Mouse (Mus musculus) forebrain, embryonic 10.5 days (tissue): Measurements from ENCODE around the gene Senp3. TPM values are rescaled to one million over a fixed set of nuclear protein-coding genes. Genes with fewer than 3 reads are reported as not detected.
A peak's percentile ranks its signal among the peaks of the same experiment; 100 is the strongest.

Experiments used
- DNase-seq: peaks from one replicate; pipeline ENCODE4 v3.0.0-alpha.2; 2017; ENCODE audit warnings: low spot score; ENCODE audit errors: extremely low spot score
- H3K27ac ChIP-seq: fragments of 300-500 bp; sonication (generic); 2 replicates; pipeline ENCODE4 v1.5.1; 2016; ENCODE audit warnings: mild to moderate bottlenecking
- H3K27me3 ChIP-seq: fragments of 300-500 bp; sonication (generic); 2 replicates; pipeline ENCODE4 v1.6.1; 2016; ENCODE audit warnings: mild to moderate bottlenecking; ENCODE audit not compliant: poor library complexity, severe bottlenecking
- H3K36me3 ChIP-seq: fragments of 300-500 bp; sonication (generic); replicated peaks from 2 replicates; pipeline ENCODE4 v1.6.1; 2016; ENCODE audit warnings: mild to moderate bottlenecking, moderate library complexity
- H3K4me1 ChIP-seq: fragments of 300-500 bp; sonication (generic); 2 replicates; pipeline ENCODE4 v1.6.1; 2016
- H3K4me3 ChIP-seq: fragments of 300-500 bp; sonication (generic); 2 replicates; pipeline ENCODE4 v1.5.1; 2016; ENCODE audit warnings: mild to moderate bottlenecking, moderate library complexity
- H3K9me3 ChIP-seq: fragments of 300-500 bp; sonication (generic); 2 replicates; pipeline ENCODE4 v1.6.1; 2016; ENCODE audit warnings: mild to moderate bottlenecking, moderate library complexity
- WGBS: fragments of 180-500 bp; shearing (Covaris S2); methylation state at CpG from one replicate; pipeline ENCODE4 v1.1.7; 2016; 5-methylcytosine and 5-hydroxymethylcytosine counted together
- polyA plus RNA-seq: library from polyadenylated mRNA; unstranded; fragments of >200 nt; fragmentation: Nextera tagmentation; extraction: Ambion mirVana; gene quantifications from 2 replicates; pipeline ENCODE4 v1.2.1, GENCODE M21; 2016

Senp3 gene
- polyA plus RNA-seq, 1 experiment from 2014 or later: 128 TPM

- Histone ChIP-seq H3K4me3 (peak overlapping the region; percentile 20; the same call in 1 of the 2 replicates), H3K27me3 (no peaks in the 10 kb centered on the region), H3K9me3 (no peaks in the 10 kb centered on the region), H3K27ac (no peak overlapping the region), H3K36me3 (peaks cover 86% of the 10 kb centered on the region), H3K4me1 (peaks cover 46% of the 10 kb centered on the region)
- no peak for DNase-seq
- 83% methylated on average over 3 of the region's 3 CpGs for WGBS
Measured at GRCm38 (mm10) chr11:69666665-69667005, 15.2 kb downstream of the Senp3 start.

GRCm38 (mm10) chr11:69665961-69666664 lies 15.8 kb downstream of the Senp3 start, which contains the start of gene Cd68:
Gene Cd68 (minus strand): TSS chr11:69666153.
- 34% methylated on average over 7 of the region's 7 CpGs for WGBS
- peaks cover 51% of the 10 kb centered on the region for H3K4me1 ChIP-seq
- H3K27ac ChIP-seq: no peak within 1 kb of the TSS
- H3K36me3 ChIP-seq: peaks cover 80% of the 10 kb centered on the region
- no peaks in the 10 kb centered on the region for H3K9me3 ChIP-seq
- H3K4me3 ChIP-seq: peak within 1 kb of the TSS; percentile 20; the same call in 1 of the 2 replicates
- no peak for DNase-seq
- no peaks in the 10 kb centered on the region for H3K27me3 ChIP-seq

DNA sequence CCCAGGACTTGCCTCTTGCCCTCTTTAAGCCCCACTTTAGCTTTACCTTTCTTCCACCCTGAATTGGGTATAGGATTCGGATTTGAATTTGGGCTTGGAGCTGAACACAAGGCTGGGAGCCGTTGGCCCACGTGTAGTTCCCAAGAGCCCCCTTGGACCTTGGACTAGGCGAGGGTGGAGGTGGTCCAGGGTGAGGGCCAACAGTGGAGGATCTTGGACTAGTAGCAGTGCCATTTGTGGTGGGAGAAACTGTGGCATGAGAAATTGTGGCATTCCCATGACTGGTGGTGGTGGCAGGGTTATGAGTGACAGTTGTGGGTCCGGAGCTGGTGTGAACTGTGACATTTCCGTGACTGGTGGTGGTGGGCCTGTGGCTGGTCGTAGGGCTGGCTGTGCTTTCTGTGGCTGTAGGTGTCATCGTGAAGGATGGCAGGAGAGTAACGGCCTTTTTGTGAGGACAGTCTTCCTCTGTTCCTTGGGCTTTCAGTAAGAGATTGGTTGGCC lies 16.4 kb downstream of the Senp3 start:
- Histone ChIP-seq H3K4me3 (peak overlapping the region; percentile 20; the same call in 1 of the 2 replicates), H3K27ac (no peak overlapping the region), H3K36me3 (peaks cover 74% of the 10 kb centered on the region), H3K9me3 (no peaks in the 10 kb centered on the region), H3K4me1 (peaks cover 51% of the 10 kb centered on the region), H3K27me3 (no peaks in the 10 kb centered on the region)
- 86% methylated on average over 9 of the region's 9 CpGs for WGBS
- no peak for DNase-seq

- DNase-seq: no peak
- H3K9me3 ChIP-seq: no peaks in the 10 kb centered on the region
- no peak overlapping the region for H3K27ac ChIP-seq
- H3K36me3 ChIP-seq: peaks cover 74% of the 10 kb centered on the region
- H3K4me1 ChIP-seq: peaks cover 44% of the 10 kb centered on the region
- no peaks in the 10 kb centered on the region for H3K27me3 ChIP-seq
- WGBS: 95% methylated on average over 7 of the region's 7 CpGs
- peak overlapping the region; percentile 5; the same call in 1 of the 2 replicates for H3K4me3 ChIP-seq
Measured at GRCm38 (mm10) chr11:69664841-69665240, 17.0 kb downstream of the Senp3 start.

- 94% methylated on average over 6 of the region's 6 CpGs for WGBS
- H3K27ac ChIP-seq: 0 out of 2 replicates have a peak overlapping the region, but pooled peaks have one; percentile 96
- H3K9me3 ChIP-seq: no peaks in the 10 kb centered on the region
- peaks cover 74% of the 10 kb centered on the region for H3K36me3 ChIP-seq
- H3K4me3 ChIP-seq: no peak overlapping the region
- H3K27me3 ChIP-seq: no peaks in the 10 kb centered on the region
- no peak for DNase-seq
- peaks cover 35% of the 10 kb centered on the region for H3K4me1 ChIP-seq
Measured at GRCm38 (mm10) chr11:69663795-69664194, 18.1 kb downstream of the Senp3 start.

GRCm38 (mm10) chr11:69662967-69663671 lies 18.8 kb downstream of the Senp3 start:
- H3K9me3 ChIP-seq: no peaks in the 10 kb centered on the region
- peak overlapping the region; percentile 66 for H3K4me3 ChIP-seq
- no peak for DNase-seq
- 70% methylated on average over 13 of the region's 13 CpGs for WGBS
- H3K27me3 ChIP-seq: no peaks in the 10 kb centered on the region
- H3K4me1 ChIP-seq: peaks cover 34% of the 10 kb centered on the region
- H3K27ac ChIP-seq: peak overlapping the region; percentile 96
- H3K36me3 ChIP-seq: peaks cover 74% of the 10 kb centered on the region

DNA sequence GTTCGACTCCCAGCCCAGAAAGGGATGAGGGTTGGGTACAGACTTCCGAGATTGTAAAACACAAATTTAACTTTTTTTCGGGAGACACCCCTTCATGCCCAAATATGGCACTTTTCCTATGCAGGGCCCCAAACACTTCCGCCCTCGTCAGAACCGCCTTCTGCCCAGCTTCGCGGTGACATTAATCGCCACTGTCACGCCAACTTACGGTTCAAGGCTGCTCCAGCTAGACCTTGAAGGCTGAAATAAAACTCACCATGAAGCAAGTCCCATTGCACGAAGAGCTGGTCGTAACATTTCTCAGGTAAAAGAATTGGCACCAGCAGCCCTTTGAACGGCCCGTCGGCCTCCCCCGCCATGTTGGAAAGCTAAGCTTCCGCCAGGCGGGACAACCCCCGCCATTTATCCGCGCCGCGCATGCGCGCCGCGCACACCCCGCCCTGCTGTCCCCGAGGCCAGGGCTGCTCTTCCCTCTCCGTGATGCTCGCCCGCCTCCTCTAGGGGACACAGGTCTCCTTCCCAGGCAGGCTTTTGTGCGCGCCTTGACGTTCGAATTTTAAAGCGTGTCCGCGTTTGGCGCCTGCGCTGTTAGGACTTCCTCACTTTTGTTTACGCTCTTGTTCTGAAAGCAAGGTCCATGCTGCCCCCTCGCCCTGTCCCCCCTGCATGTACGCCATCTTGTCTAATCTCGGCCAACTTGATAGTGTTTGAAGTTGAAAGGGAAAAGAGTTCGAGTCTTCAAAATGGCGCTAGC lies 19.5 kb downstream of the Senp3 start, which contains the start of gene Mpdu1:
Gene Mpdu1, minus strand, starts transcription at position 430 of the 754 bp plus-strand sequence.
- Histone ChIP-seq H3K27me3 (no peaks in the 10 kb centered on the region), H3K4me3 (peak within 1 kb of the TSS; percentile 66), H3K4me1 (peaks cover 31% of the 10 kb centered on the region), H3K36me3 (peaks cover 74% of the 10 kb centered on the region), H3K9me3 (no peaks in the 10 kb centered on the region), H3K27ac (peak within 1 kb of the TSS; percentile 96)
- peak; percentile 96 for DNase-seq
- whole genome bisulfite sequencing: under 1% methylated on average over 48 of the region's 48 CpGs

DNA sequence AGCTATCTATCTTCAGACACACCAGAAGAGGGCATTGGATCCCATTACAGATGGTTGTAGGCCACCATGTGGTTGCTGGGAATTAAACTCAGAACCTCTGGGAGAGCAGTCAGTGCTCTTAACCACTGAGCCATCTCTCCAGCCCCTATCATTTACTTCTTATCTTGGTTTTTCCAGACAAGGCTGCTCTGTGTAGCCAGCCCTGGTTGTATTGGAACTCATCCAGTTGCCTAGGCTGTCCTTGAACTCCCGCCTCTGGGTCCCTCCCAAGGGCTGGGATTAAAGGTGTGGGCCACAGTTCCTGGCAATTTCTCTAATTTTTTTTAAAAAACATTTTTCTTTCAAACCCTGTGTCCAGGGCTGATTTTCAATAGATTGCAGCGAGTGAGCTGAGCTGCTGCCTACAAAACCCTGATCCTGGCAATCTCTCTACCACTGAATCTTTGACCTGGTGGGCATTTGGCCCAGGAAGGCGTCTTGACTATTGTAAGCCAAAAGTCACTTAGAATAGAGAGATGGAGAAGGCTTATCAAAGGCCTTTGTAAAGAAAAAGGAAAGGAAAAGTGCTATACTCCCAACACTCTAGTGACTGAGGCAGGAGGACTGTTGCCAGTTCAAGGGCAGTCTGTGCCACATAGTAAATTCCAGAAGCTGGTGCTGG lies 20.5 kb downstream of the Senp3 start:
- Histone ChIP-seq H3K27ac (peak overlapping the region; percentile 96), H3K4me1 (peaks cover 41% of the 10 kb centered on the region), H3K9me3 (no peaks in the 10 kb centered on the region), H3K27me3 (no peaks in the 10 kb centered on the region), H3K4me3 (peak overlapping the region; percentile 66), H3K36me3 (peaks cover 75% of the 10 kb centered on the region)
- DNase-seq: no peak
- WGBS: 86% methylated on average over 3 of the region's 3 CpGs

- peak overlapping the region; percentile 3; the same call in 1 of the 2 replicates for H3K4me3 ChIP-seq
Measured at GRCm38 (mm10) chr11:69657462-69657881, 24.4 kb downstream of the Senp3 start.

DNA sequence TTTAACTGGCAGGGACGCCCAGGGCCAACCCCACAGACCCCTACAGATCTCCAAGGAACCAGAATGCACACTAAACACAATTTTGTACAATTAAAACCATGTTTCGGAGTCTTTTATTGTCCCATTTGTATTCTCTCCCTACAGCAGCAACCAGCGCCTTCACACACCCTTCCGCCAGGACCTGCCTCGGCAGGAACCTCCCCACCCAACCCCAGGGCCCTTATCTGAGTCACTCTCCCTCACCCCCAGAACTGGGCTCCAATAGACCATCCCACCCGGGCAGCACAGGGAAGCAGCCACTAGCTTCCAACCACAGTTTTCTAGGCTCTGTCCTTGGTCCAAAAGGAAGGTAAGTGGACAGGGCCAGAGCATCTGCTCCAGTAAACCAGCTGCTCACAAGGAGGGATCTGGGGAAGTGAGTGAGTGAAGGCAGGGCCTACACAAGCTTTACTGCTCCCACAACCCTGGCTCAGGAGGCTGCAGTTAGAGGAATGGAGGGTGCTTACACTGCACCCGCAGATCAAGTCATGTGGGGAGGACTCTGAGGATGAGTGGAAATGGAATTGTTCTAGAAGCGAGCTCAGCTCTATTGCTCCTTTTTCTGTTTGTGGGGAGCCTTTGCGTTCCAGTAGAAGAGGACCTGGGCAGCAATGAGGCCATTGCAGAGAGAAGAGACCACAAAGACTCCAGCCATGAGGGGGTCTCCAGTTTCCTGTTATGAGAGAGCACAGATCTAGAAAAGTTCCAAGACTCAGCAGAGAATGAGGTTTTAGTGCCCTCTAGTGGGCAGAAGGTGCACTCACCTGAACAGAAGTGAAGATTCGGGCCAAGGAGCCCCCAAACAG lies 25.0 kb downstream of the Senp3 start:
- Histone ChIP-seq H3K9me3 (no peaks in the 10 kb centered on the region), H3K27ac (peak overlapping the region; percentile 15; the same call in 1 of the 2 replicates), H3K27me3 (no peaks in the 10 kb centered on the region), H3K4me1 (peaks cover 53% of the 10 kb centered on the region), H3K4me3 (0 out of 2 replicates have a peak overlapping the region, but pooled peaks have one; percentile 3), H3K36me3 (peaks cover 84% of the 10 kb centered on the region)
- DNase-seq: peak; percentile 65
- WGBS: 85% methylated on average over 10 of the region's 10 CpGs

More at GRCm38 (mm10) chr11:69657462-69657881, 24.4 kb downstream of the Senp3 start:
- H3K27ac ChIP-seq: no peak overlapping the region
- peaks cover 55% of the 10 kb centered on the region for H3K4me1 ChIP-seq
- H3K27me3 ChIP-seq: no peaks in the 10 kb centered on the region
- 87% methylated on average over 15 of the region's 15 CpGs for WGBS
- no peaks in the 10 kb centered on the region for H3K9me3 ChIP-seq
- peaks cover 77% of the 10 kb centered on the region for H3K36me3 ChIP-seq
- DNase-seq: no peak

- DNase-seq: no peak
- Histone ChIP-seq H3K36me3 (peaks cover 91% of the 10 kb centered on the region), H3K9me3 (no peaks in the 10 kb centered on the region), H3K27ac (no peak overlapping the region), H3K4me3 (peak overlapping the region; percentile 29), H3K4me1 (peaks cover 45% of the 10 kb centered on the region), H3K27me3 (no peaks in the 10 kb centered on the region)
- 87% methylated on average over 5 of the region's 5 CpGs for WGBS
Measured at GRCm38 (mm10) chr11:69656065-69656455, 25.8 kb downstream of the Senp3 start.
